Mouse (Mus musculus): ENCODE results near the gene Sh2d6. TPM values are rescaled to one million over a fixed set of nuclear protein-coding genes. Genes with fewer than 3 reads are reported as not detected.

The Sh2d6 gene
- polyA plus RNA-seq, 1 experiment from 2014 or later, result 0.26 TPM

DNA sequence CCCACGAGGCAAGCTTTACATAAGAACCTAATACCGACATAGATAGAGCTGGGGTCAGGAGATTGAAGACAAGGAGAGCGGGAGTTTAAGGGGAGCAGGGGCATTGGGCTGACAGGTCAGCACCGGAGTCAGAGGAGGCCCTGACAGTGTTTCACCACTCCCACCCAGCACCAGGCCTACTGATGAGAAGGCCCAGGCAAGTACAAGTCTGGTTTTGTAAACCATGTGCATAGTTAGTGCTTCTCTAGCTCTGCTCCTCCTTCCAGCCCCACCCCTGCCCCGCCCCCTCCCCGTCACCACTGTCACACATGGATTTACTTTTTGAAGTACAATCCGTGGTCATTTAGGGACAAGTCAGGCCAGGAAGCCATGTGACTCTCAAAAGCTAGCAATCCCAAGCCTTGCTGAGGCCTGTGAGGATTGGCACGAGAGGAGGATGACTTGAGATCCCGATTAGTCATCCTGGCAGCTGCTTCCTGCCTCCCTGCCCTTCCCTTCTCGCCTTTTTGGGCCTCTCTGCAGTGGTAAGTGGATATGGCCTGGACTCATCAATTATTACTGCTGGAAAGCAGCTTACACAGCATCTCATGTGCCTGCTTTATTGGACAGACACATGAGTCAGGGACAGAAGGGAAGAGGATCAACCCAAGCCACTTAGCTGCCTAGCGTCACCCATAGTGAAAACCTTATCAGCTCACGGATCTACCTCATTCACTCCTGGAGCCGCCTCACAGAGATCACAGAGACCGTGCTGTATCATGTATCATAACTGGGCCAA lies 48.1 kb downstream of the Sh2d6 start:
- no peak overlapping the region for H3K4me2 ChIP-seq

DNA sequence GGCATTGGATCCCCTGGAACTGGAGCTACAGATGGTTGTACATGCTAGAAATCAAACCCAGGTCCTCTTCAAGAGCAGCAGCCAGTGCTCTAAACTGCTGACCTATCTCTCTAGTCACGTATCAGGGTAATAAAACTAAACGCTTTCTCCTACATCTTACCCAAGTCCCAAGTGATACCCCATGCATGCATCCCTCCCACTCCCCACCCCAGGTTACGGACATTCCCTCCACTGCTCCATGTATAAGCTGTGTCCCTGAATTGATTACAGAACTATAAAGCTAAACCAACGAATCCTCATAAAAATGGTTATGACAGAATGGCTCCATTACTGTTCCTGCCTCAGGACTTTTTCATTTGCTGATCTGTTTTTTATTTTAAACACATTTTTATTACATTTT lies 55.3 kb downstream of the Sh2d6 start:
- no peaks in the 10 kb centered on the region for H3K4me1 ChIP-seq (replicated peaks)
- no peak overlapping the region for H3K9ac ChIP-seq
- ATAC-seq (ENCODE audit: low FRiP score, low read depth), result no peak
- H3K36me3 ChIP-seq, result no peaks in the 10 kb centered on the region
- no peak overlapping the region for H3K27ac ChIP-seq (replicated peaks)
- no peaks in the 10 kb centered on the region for H3K27me3 ChIP-seq
- no peak overlapping the region for H3K4me3 ChIP-seq
- no peaks in the 10 kb centered on the region for H3K9me3 ChIP-seq
- 81% methylated on average over 4 of the region's 4 CpGs for WGBS
- H3K4me2 ChIP-seq, result no peak overlapping the region

More for the DNA sequence above, 48.1 kb downstream of the Sh2d6 start:
- Histone ChIP-seq H3K27ac (replicated peaks) (no peak overlapping the region), H3K36me3 (no peaks in the 10 kb centered on the region), H3K9me3 (no peaks in the 10 kb centered on the region), H3K27me3 (no peaks in the 10 kb centered on the region), H3K4me1 (replicated peaks) (0 out of 2 replicates have a peak, but pooled peaks cover 3% of the 10 kb centered on the region), H3K4me3 (no peak overlapping the region), H3K9ac (no peak overlapping the region)
- WGBS, result 69% methylated on average over 14 of the region's 14 CpGs
- no peak for ATAC-seq (ENCODE audit: low FRiP score, low read depth)

DNA sequence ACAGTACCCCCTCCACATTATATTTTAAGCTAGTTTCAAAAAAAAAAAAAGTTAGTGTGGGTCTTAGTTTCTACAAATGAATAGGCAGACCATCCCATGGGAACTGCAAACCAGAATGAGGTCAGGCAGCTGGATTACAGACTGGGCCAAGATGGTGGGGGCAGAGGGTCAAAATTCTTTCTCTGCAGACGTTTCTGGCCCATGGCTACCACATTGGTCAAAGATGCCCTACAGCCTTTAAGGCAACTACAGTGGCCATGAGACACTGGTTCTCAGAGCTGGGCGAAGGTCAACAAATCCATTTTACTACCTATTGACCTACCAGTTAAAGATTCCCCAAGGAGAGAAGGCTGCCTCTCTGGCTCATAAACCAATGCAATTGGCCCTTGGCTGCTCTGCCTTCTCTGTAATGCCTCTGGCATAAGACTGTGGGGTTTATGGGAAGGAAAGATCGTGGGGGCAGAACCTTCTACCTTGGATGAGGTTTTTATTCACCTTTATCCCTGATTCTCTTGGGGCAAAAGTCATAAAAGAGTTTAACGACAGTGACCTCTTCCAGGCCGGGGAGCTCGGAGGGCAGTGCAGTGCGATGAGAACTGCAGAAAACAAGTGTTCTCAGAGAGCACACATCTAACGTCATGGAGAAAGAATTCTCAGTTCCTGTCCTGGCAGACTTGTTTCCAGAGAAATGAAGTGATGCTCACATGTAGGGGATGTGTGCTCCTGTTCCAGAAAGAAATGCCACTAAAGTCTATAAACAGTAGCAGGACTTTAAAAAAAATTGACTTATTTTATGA lies 55.9 kb downstream of the Sh2d6 start:
- no peaks in the 10 kb centered on the region for H3K27me3 ChIP-seq
- H3K9me3 ChIP-seq, result no peaks in the 10 kb centered on the region
- WGBS, result 75% methylated on average over 8 of the region's 8 CpGs
- H3K4me3 ChIP-seq, result no peak overlapping the region
- H3K27ac ChIP-seq (replicated peaks), result no peak overlapping the region
- no peaks in the 10 kb centered on the region for H3K4me1 ChIP-seq (replicated peaks)
- no peak overlapping the region for H3K4me2 ChIP-seq
- no peaks in the 10 kb centered on the region for H3K36me3 ChIP-seq
- no peak for ATAC-seq (ENCODE audit: low FRiP score, low read depth)
- H3K9ac ChIP-seq, result no peak overlapping the region

Other genes starting within 250 kb of the Sh2d6 start
- 0.26 and 0.79 TPM in 2 replicates for gene Sftpb, start 217.1 kb downstream of the Sh2d6 start, polyA plus RNA-seq (2015; fragmentation: Nextera tagmentation; extraction: Ambion mirVana)
- gene Usp39, start 176.5 kb downstream of the Sh2d6 start, polyA plus RNA-seq (2015; fragmentation: Nextera tagmentation; extraction: Ambion mirVana), result 40.5 and 42.5 TPM in 2 replicates
- gene 0610030E20Rik, start 174.4 kb downstream of the Sh2d6 start, polyA plus RNA-seq (2015; fragmentation: Nextera tagmentation; extraction: Ambion mirVana), result 18.3 and 18.8 TPM in 2 replicates
- gene Tmem150a, start 166.3 kb downstream of the Sh2d6 start, polyA plus RNA-seq (2015; fragmentation: Nextera tagmentation; extraction: Ambion mirVana), result 20.9 and 21.2 TPM in 2 replicates
- gene Rnf181, start 154.8 kb downstream of the Sh2d6 start, polyA plus RNA-seq (2015; fragmentation: Nextera tagmentation; extraction: Ambion mirVana), result 128 and 135 TPM in 2 replicates
- 16.2 and 17.8 TPM in 2 replicates for gene Vamp5, start 141.2 kb downstream of the Sh2d6 start, polyA plus RNA-seq (2015; fragmentation: Nextera tagmentation; extraction: Ambion mirVana)
- 24.4 and 29.4 TPM in 2 replicates for gene Vamp8, start 131.0 kb downstream of the Sh2d6 start, polyA plus RNA-seq (2015; fragmentation: Nextera tagmentation; extraction: Ambion mirVana)
- 17.0 and 20.7 TPM in 2 replicates for gene Ggcx, start 107.4 kb downstream of the Sh2d6 start, polyA plus RNA-seq (2015; fragmentation: Nextera tagmentation; extraction: Ambion mirVana)
- 320 and 326 TPM in 2 replicates for gene Mat2a, start 82.1 kb downstream of the Sh2d6 start, polyA plus RNA-seq (2015; fragmentation: Nextera tagmentation; extraction: Ambion mirVana)
- 8.0 and 9.3 TPM in 2 replicates for gene Capg, start 22.7 kb upstream of the Sh2d6 start, polyA plus RNA-seq (2015; fragmentation: Nextera tagmentation; extraction: Ambion mirVana)
- 15.9 and 17.1 TPM in 2 replicates for gene Elmod3, start 76.7 kb upstream of the Sh2d6 start, polyA plus RNA-seq (2015; fragmentation: Nextera tagmentation; extraction: Ambion mirVana)
- 5.9 and 7.0 TPM in 2 replicates for gene Retsat, start 76.8 kb upstream of the Sh2d6 start, polyA plus RNA-seq (2015; fragmentation: Nextera tagmentation; extraction: Ambion mirVana)
- 34.6 and 35.9 TPM in 2 replicates for gene Tgoln1, start 95.3 kb upstream of the Sh2d6 start, polyA plus RNA-seq (2015; fragmentation: Nextera tagmentation; extraction: Ambion mirVana)